Mouse (Mus musculus): ENCODE results near the gene Mcm8. TPM values are rescaled to one million over a fixed set of nuclear protein-coding genes. Genes with fewer than 3 reads are reported as not detected.

Gene Mcm8
- polyA plus RNA-seq, 1 experiment from 2014 or later = 11.5 TPM

GRCm38 (mm10) chr2:132847581-132847980 lies 31.6 kb downstream of the Mcm8 start:
- H3K4me1 ChIP-seq = peaks cover 13% of the 10 kb centered on the region
- no peak for ATAC-seq (ENCODE audit: insufficient number of reproducible peaks, low FRiP score, low TSS enrichment, low read depth)

GRCm38 (mm10) chr2:132848361-132848760 lies 32.4 kb downstream of the Mcm8 start:
- no peak overlapping the region for H3K4me2 ChIP-seq (replicated peaks)
- no peak overlapping the region for H3K4me3 ChIP-seq (replicated peaks)
- H3K27ac ChIP-seq (replicated peaks) = no peak overlapping the region
- H3K9me3 ChIP-seq (replicated peaks) = no peaks in the 10 kb centered on the region
- WGBS = 92% methylated on average over 4 of the region's 4 CpGs
- H3K27me3 ChIP-seq = no peaks in the 10 kb centered on the region
- H3K4me1 ChIP-seq = peaks cover 13% of the 10 kb centered on the region
- no peak overlapping the region for H3K9ac ChIP-seq
- ATAC-seq (ENCODE audit: insufficient number of reproducible peaks, low FRiP score, low TSS enrichment, low read depth) = no peak
- H3K36me3 ChIP-seq = peaks cover 17% of the 10 kb centered on the region

More at GRCm38 (mm10) chr2:132847581-132847980, 31.6 kb downstream of the Mcm8 start:
- Histone ChIP-seq H3K9me3 (replicated peaks) (no peaks in the 10 kb centered on the region), H3K4me3 (replicated peaks) (peak overlapping the region; percentile 97), H3K27ac (replicated peaks) (no peak overlapping the region), H3K36me3 (peaks cover 17% of the 10 kb centered on the region), H3K27me3 (no peaks in the 10 kb centered on the region), H3K4me2 (replicated peaks) (peak overlapping the region; percentile 71), H3K9ac (no peak overlapping the region; the same call in none of the 2 replicates)
- 33% methylated on average over 7 of the region's 7 CpGs for WGBS

- 91% methylated on average over 6 of the region's 6 CpGs for WGBS
- H3K27me3 ChIP-seq = no peaks in the 10 kb centered on the region
- no peak overlapping the region for H3K4me3 ChIP-seq (replicated peaks)
- H3K36me3 ChIP-seq = peaks cover 17% of the 10 kb centered on the region
- H3K4me2 ChIP-seq (replicated peaks) = no peak overlapping the region
- no peak overlapping the region for H3K9ac ChIP-seq
- H3K27ac ChIP-seq (replicated peaks) = no peak overlapping the region
- no peak for ATAC-seq (ENCODE audit: insufficient number of reproducible peaks, low FRiP score, low TSS enrichment, low read depth)
- peaks cover 13% of the 10 kb centered on the region for H3K4me1 ChIP-seq
- H3K9me3 ChIP-seq (replicated peaks) = no peaks in the 10 kb centered on the region
Observed at GRCm38 (mm10) chr2:132849141-132849540, 33.2 kb downstream of the Mcm8 start.

GRCm38 (mm10) chr2:132853051-132853450 lies 37.1 kb downstream of the Mcm8 start:
- no peak overlapping the region for H3K9ac ChIP-seq
- H3K4me2 ChIP-seq (replicated peaks) = no peak overlapping the region
- no peaks in the 10 kb centered on the region for H3K9me3 ChIP-seq (replicated peaks)
- no peaks in the 10 kb centered on the region for H3K27me3 ChIP-seq
- WGBS = 83% methylated on average over 1 of the region's 1 CpGs
- no peak overlapping the region for H3K27ac ChIP-seq (replicated peaks)
- H3K36me3 ChIP-seq = peaks cover 14% of the 10 kb centered on the region
- peaks cover 4% of the 10 kb centered on the region for H3K4me1 ChIP-seq
- ATAC-seq (ENCODE audit: insufficient number of reproducible peaks, low FRiP score, low TSS enrichment, low read depth) = no peak
- no peak overlapping the region for H3K4me3 ChIP-seq (replicated peaks)

- Histone ChIP-seq H3K4me3 (replicated peaks) (no peak overlapping the region), H3K4me1 (no peaks in the 10 kb centered on the region), H3K9ac (no peak overlapping the region), H3K4me2 (replicated peaks) (no peak overlapping the region), H3K27me3 (no peaks in the 10 kb centered on the region), H3K27ac (replicated peaks) (no peak overlapping the region), H3K9me3 (replicated peaks) (no peaks in the 10 kb centered on the region), H3K36me3 (peaks cover 2% of the 10 kb centered on the region; the same call in 1 of the 2 replicates)
- 81% methylated on average over 5 of the region's 5 CpGs for WGBS
- ATAC-seq (ENCODE audit: insufficient number of reproducible peaks, low FRiP score, low TSS enrichment, low read depth) = no peak
Observed at GRCm38 (mm10) chr2:132856333-132856732, 40.4 kb downstream of the Mcm8 start.

GRCm38 (mm10) chr2:132860435-132860834 lies 44.5 kb downstream of the Mcm8 start:
- H3K4me1 ChIP-seq = no peaks in the 10 kb centered on the region

GRCm38 (mm10) chr2:132861456-132861855 lies 45.5 kb downstream of the Mcm8 start:
- no peak overlapping the region for H3K27ac ChIP-seq (replicated peaks)
- H3K4me2 ChIP-seq (replicated peaks) = no peak overlapping the region
- no peaks in the 10 kb centered on the region for H3K27me3 ChIP-seq
- no peaks in the 10 kb centered on the region for H3K4me1 ChIP-seq
- peaks cover 14% of the 10 kb centered on the region; the same call in 1 of the 2 replicates for H3K36me3 ChIP-seq
- H3K9ac ChIP-seq = no peak overlapping the region
- no peaks in the 10 kb centered on the region for H3K9me3 ChIP-seq (replicated peaks)
- H3K4me3 ChIP-seq (replicated peaks) = no peak overlapping the region
- WGBS = 82% methylated on average over 2 of the region's 2 CpGs
- no peak for ATAC-seq (ENCODE audit: insufficient number of reproducible peaks, low FRiP score, low TSS enrichment, low read depth)

More at GRCm38 (mm10) chr2:132860435-132860834, 44.5 kb downstream of the Mcm8 start:
- no peak overlapping the region for H3K4me2 ChIP-seq (replicated peaks)
- H3K9me3 ChIP-seq (replicated peaks) = no peaks in the 10 kb centered on the region
- no peak for ATAC-seq (ENCODE audit: insufficient number of reproducible peaks, low FRiP score, low TSS enrichment, low read depth)
- no peak overlapping the region for H3K27ac ChIP-seq (replicated peaks)
- H3K9ac ChIP-seq = no peak overlapping the region
- H3K36me3 ChIP-seq = peaks cover 8% of the 10 kb centered on the region; the same call in 1 of the 2 replicates
- no peak overlapping the region for H3K4me3 ChIP-seq (replicated peaks)
- H3K27me3 ChIP-seq = no peaks in the 10 kb centered on the region

GRCm38 (mm10) chr2:132863325-132863724 lies 47.4 kb downstream of the Mcm8 start:
- no peak overlapping the region for H3K4me2 ChIP-seq (replicated peaks)
- no peak for ATAC-seq (ENCODE audit: insufficient number of reproducible peaks, low FRiP score, low TSS enrichment, low read depth)
- H3K4me3 ChIP-seq (replicated peaks) = no peak overlapping the region
- no peaks in the 10 kb centered on the region for H3K4me1 ChIP-seq
- H3K9ac ChIP-seq = no peak overlapping the region
- peaks cover 19% of the 10 kb centered on the region; the same call in 1 of the 2 replicates for H3K36me3 ChIP-seq
- H3K27me3 ChIP-seq = no peaks in the 10 kb centered on the region
- H3K9me3 ChIP-seq (replicated peaks) = no peaks in the 10 kb centered on the region
- H3K27ac ChIP-seq (replicated peaks) = no peak overlapping the region
- WGBS = 97% methylated on average over 2 of the region's 2 CpGs

GRCm38 (mm10) chr2:132867521-132867920 lies 51.6 kb downstream of the Mcm8 start:
- Histone ChIP-seq H3K9me3 (replicated peaks) (no peaks in the 10 kb centered on the region), H3K9ac (no peak overlapping the region)

GRCm38 (mm10) chr2:132869682-132870081 lies 53.7 kb downstream of the Mcm8 start:
- no peaks in the 10 kb centered on the region for H3K27me3 ChIP-seq
- no peak overlapping the region for H3K4me2 ChIP-seq (replicated peaks)
- no peak overlapping the region for H3K4me3 ChIP-seq (replicated peaks)
- 85% methylated on average over 5 of the region's 5 CpGs for WGBS
- H3K27ac ChIP-seq (replicated peaks) = no peak overlapping the region
- ATAC-seq (ENCODE audit: insufficient number of reproducible peaks, low FRiP score, low TSS enrichment, low read depth) = no peak
- peaks cover 14% of the 10 kb centered on the region; the same call in 1 of the 2 replicates for H3K36me3 ChIP-seq
- no peak overlapping the region for H3K9ac ChIP-seq
- H3K4me1 ChIP-seq = no peaks in the 10 kb centered on the region
- H3K9me3 ChIP-seq (replicated peaks) = no peaks in the 10 kb centered on the region

More at GRCm38 (mm10) chr2:132867521-132867920, 51.6 kb downstream of the Mcm8 start:
- Histone ChIP-seq H3K4me1 (no peaks in the 10 kb centered on the region), H3K4me2 (replicated peaks) (no peak overlapping the region), H3K4me3 (replicated peaks) (no peak overlapping the region), H3K27me3 (no peaks in the 10 kb centered on the region), H3K36me3 (peaks cover 19% of the 10 kb centered on the region; the same call in 1 of the 2 replicates), H3K27ac (replicated peaks) (no peak overlapping the region)
- ATAC-seq (ENCODE audit: insufficient number of reproducible peaks, low FRiP score, low TSS enrichment, low read depth) = no peak
- 74% methylated on average over 5 of the region's 5 CpGs for WGBS

GRCm38 (mm10) chr2:132870286-132870685 lies 54.3 kb downstream of the Mcm8 start:
- H3K4me2 ChIP-seq (replicated peaks) = no peak overlapping the region
- H3K36me3 ChIP-seq = peaks cover 11% of the 10 kb centered on the region; the same call in 1 of the 2 replicates
- WGBS = 66% methylated on average over 4 of the region's 4 CpGs
- ATAC-seq (ENCODE audit: insufficient number of reproducible peaks, low FRiP score, low TSS enrichment, low read depth) = no peak
- H3K4me3 ChIP-seq (replicated peaks) = no peak overlapping the region
- H3K27ac ChIP-seq (replicated peaks) = no peak overlapping the region
- H3K4me1 ChIP-seq = no peaks in the 10 kb centered on the region
- no peaks in the 10 kb centered on the region for H3K9me3 ChIP-seq (replicated peaks)
- no peaks in the 10 kb centered on the region for H3K27me3 ChIP-seq
- no peak overlapping the region for H3K9ac ChIP-seq

- Histone ChIP-seq H3K27ac (replicated peaks) (no peak overlapping the region), H3K4me2 (replicated peaks) (no peak overlapping the region), H3K9me3 (replicated peaks) (no peaks in the 10 kb centered on the region), H3K27me3 (no peaks in the 10 kb centered on the region), H3K4me1 (no peaks in the 10 kb centered on the region), H3K9ac (no peak overlapping the region), H3K4me3 (replicated peaks) (no peak overlapping the region), H3K36me3 (0 out of 2 replicates have a peak, but pooled peaks cover 5% of the 10 kb centered on the region)
- WGBS = 63% methylated on average over 3 of the region's 3 CpGs
- ATAC-seq (ENCODE audit: insufficient number of reproducible peaks, low FRiP score, low TSS enrichment, low read depth) = no peak
Observed at GRCm38 (mm10) chr2:132871663-132872062, 55.7 kb downstream of the Mcm8 start.
